In the genomic region with DNA sequence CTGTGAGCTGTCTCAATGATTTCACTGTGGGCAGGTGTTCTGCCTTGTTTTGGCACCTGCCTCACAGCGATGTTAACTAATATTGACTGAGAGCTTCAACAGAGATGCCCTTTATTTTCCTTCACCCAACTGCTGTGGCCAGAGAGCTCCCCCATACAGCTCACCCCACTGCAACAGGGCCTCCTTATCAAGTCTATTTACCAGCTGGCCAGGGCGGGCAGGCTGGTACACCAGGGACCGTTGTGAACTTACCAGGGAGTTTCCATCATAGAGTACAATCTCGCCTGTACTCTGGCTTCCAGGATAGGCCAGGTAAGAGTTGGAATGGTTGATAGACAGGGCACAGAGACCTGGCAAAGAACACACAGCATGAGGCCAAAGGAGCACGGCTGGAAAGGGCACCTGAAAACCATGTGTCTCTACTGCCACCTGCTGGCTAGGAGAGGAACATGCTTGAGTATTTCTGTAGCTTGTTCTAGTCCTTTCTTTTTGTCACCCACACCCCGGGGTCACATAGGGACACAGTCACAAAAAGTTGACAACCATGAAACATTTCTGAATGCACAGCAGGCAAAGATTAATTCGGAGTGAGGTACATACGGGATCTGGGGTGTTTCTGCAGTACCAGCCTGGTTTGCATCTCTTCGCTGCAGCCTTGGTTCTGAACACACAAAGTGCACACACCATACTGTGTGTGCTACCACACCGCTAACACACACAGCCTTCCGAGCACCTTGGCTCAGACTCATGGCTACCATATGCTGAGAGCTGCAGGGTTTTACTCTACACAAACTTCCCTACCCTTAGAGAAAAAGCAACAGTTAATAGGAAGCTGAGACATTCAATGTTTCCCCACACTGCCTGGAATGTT, we compare ENCODE assay signal across 1 mouse cellular context.
TF ChIP-seq lines count a peak whose summit lies in the region.

No protein-coding gene starts in this region.

TF ChIP-seq in CH12.LX, 34 proteins besides CTCF, POLR2A, EP300 and RAD21 (continued from another document):
- TF ChIP-seq JUND (conservative IDR thresholded peaks at IDR 0.05; ENCODE audit: low read depth, low read length): peak; percentile 72; the same call in 1 of the 2 replicates
- TF ChIP-seq KAT2A (IDR thresholded peaks at IDR 0.05; ENCODE audit: insufficient replicate concordance, low read length): no peak
- TF ChIP-seq IRF4 (IDR thresholded peaks at IDR 0.05; ENCODE audit: low read depth, low read length): peak; percentile 67
- TF ChIP-seq CHD1 (IDR thresholded peaks at IDR 0.05; ENCODE audit: low read depth, low read length): no peak
- TF ChIP-seq ZMIZ1 (IDR thresholded peaks at IDR 0.05; ENCODE audit: low read depth, low read length): no peak
- TF ChIP-seq POLR2AphosphoS2 (IDR thresholded peaks at IDR 0.05; ENCODE audit: low read depth, low read length): no peak
- peak; percentile 72 for TF ChIP-seq MAZ (IDR thresholded peaks at IDR 0.05; ENCODE audit: low read depth, low read length)
- TF ChIP-seq GABPA (IDR thresholded peaks at IDR 0.05; ENCODE audit: insufficient replicate concordance, low read depth, low read length): no peak
- peak; percentile 100 for TF ChIP-seq SMC3 (IDR thresholded peaks at IDR 0.05; ENCODE audit: low read depth, low read length)
- no peak for TF ChIP-seq UBTF (IDR thresholded peaks at IDR 0.05; ENCODE audit: low read depth, low read length)
- TF ChIP-seq ZNF384 (IDR thresholded peaks at IDR 0.05; ENCODE audit: low read depth, low read length): no peak; the same call in 1 of the 2 replicates
- TF ChIP-seq ZKSCAN1 (IDR thresholded peaks at IDR 0.05; ENCODE audit: borderline replicate concordance, low read depth, low read length): no peak
- TF ChIP-seq ZC3H11A (IDR thresholded peaks at IDR 0.05; ENCODE audit: low read depth, low read length): peak; percentile 99
- TF ChIP-seq USF1 (IDR thresholded peaks at IDR 0.05; ENCODE audit: low read depth, low read length): no peak
- no peak for TF ChIP-seq PAX5 (IDR thresholded peaks at IDR 0.05; ENCODE audit: low read length)
- no peak for TF ChIP-seq USF2 (conservative IDR thresholded peaks at IDR 0.05; ENCODE audit: low read depth, low read length)
- peak; percentile 88 for TF ChIP-seq MYC (IDR thresholded peaks at IDR 0.05; ENCODE audit: low read depth, low read length)
- TF ChIP-seq TBP (conservative IDR thresholded peaks at IDR 0.05; ENCODE audit: low read depth, low read length): no peak
- peak; percentile 12; the same call in 1 of the 2 replicates for TF ChIP-seq JUN (IDR thresholded peaks at IDR 0.05; ENCODE audit: insufficient read depth, low read depth, low read length)
- TF ChIP-seq E2F4 (IDR thresholded peaks at IDR 0.05; ENCODE audit: insufficient replicate concordance, low read depth, low read length): peak; percentile 64; the same call in 1 of the 2 replicates
- no peak for TF ChIP-seq ETS1 (conservative IDR thresholded peaks at IDR 0.05; ENCODE audit: low read depth, low read length)
- TF ChIP-seq RCOR1 (conservative IDR thresholded peaks at IDR 0.05; ENCODE audit: low read depth, low read length): peak; percentile 52; the same call in 1 of the 2 replicates
- 0 out of 2 replicates have a peak, but pooled peaks have one; percentile 26 for TF ChIP-seq MAFK (IDR thresholded peaks at IDR 0.05; ENCODE audit: insufficient replicate concordance, low read length)
- 0 out of 2 replicates have a peak, but pooled peaks have one; percentile 29 for TF ChIP-seq HCFC1 (IDR thresholded peaks at IDR 0.05; ENCODE audit: low read depth, low read length)
- 0 out of 2 replicates have a peak, but pooled peaks have one; percentile 18 for TF ChIP-seq NRF1 (IDR thresholded peaks at IDR 0.05; ENCODE audit: low read depth, low read length)
- peak; percentile 92 for TF ChIP-seq MAX (IDR thresholded peaks at IDR 0.05; ENCODE audit: low read length)
- TF ChIP-seq MEF2A (IDR thresholded peaks at IDR 0.05; ENCODE audit: borderline replicate concordance, low read depth, low read length): peak; percentile 71; the same call in 1 of the 2 replicates
TF ChIP-seq in CH12.LX: peak in this region for 20.
